ENCODE assay signal across 8 mouse cellular contexts in genomic region chr2:130667559-130667958, GRCm38 (mm10). TPM values are rescaled to one million over a fixed set of nuclear protein-coding genes. Genes with fewer than 3 reads are reported as not detected.
A peak's percentile ranks its signal among the peaks of the same experiment; 100 is the strongest.
DNase-seq lines count a peak whose midpoint lies in the region; ATAC-seq lines count a peak whose summit lies in the region.

TSS of gene Itpa (plus strand) at chr2:130667610.

- peaks cover 31% of the 10 kb centered on the region for H3K36me3 ChIP-seq in forebrain, embryonic 10.5 days (replicated peaks)
- peaks cover 13% of the 10 kb centered on the region; the same call in 1 of the 2 replicates for H3K36me3 ChIP-seq in heart, embryonic 15.5 days
- H3K36me3 ChIP-seq in liver, embryonic 15.5 days (replicated peaks): peaks cover 28% of the 10 kb centered on the region
- H3K36me3 ChIP-seq in neural tube, embryonic 12.5 days: peaks cover 18% of the 10 kb centered on the region

- H3K4me2 ChIP-seq in heart, embryonic 15.5 days: peak within 1 kb of the TSS; percentile 90
- H3K4me2 ChIP-seq in liver, embryonic 15.5 days: peak within 1 kb of the TSS; percentile 75
- peak within 1 kb of the TSS; percentile 88 for H3K4me2 ChIP-seq in neural tube, embryonic 12.5 days (replicated peaks)

- H3K9ac ChIP-seq in heart, embryonic 15.5 days: peak within 1 kb of the TSS; percentile 67
- H3K9ac ChIP-seq in liver, embryonic 15.5 days: peak within 1 kb of the TSS; percentile 73
- H3K9ac ChIP-seq in neural tube, embryonic 12.5 days: peak within 1 kb of the TSS; percentile 73

- under 1% methylated on average over 31 of the region's 31 CpGs for WGBS in forebrain, embryonic 10.5 days
- WGBS in heart, embryonic 15.5 days: under 1% methylated on average over 31 of the region's 31 CpGs
- under 1% methylated on average over 31 of the region's 31 CpGs for WGBS in liver, embryonic 15.5 days (ENCODE audit: insufficient replicate concordance)
- WGBS in neural tube, embryonic 12.5 days: under 1% methylated on average over 31 of the region's 31 CpGs

- H3K4me1 ChIP-seq in forebrain, embryonic 10.5 days: peaks cover 48% of the 10 kb centered on the region
- H3K4me1 ChIP-seq in heart, embryonic 15.5 days (replicated peaks): peaks cover 19% of the 10 kb centered on the region
- peaks cover 62% of the 10 kb centered on the region for H3K4me1 ChIP-seq in liver, embryonic 15.5 days (replicated peaks)
- peaks cover 28% of the 10 kb centered on the region for H3K4me1 ChIP-seq in neural tube, embryonic 12.5 days

- no peaks in the 10 kb centered on the region for H3K27me3 ChIP-seq in forebrain, embryonic 10.5 days (ENCODE audit: poor library complexity, severe bottlenecking)
- H3K27me3 ChIP-seq in heart, embryonic 15.5 days: no peaks in the 10 kb centered on the region
- H3K27me3 ChIP-seq in liver, embryonic 15.5 days: no peaks in the 10 kb centered on the region
- H3K27me3 ChIP-seq in neural tube, embryonic 12.5 days (replicated peaks): no peaks in the 10 kb centered on the region

- H3K27ac ChIP-seq in forebrain, embryonic 10.5 days: peak within 1 kb of the TSS; percentile 90
- H3K27ac ChIP-seq in heart, embryonic 15.5 days: peak within 1 kb of the TSS; percentile 83
- peak within 1 kb of the TSS; percentile 85 for H3K27ac ChIP-seq in liver, embryonic 15.5 days (replicated peaks)
- peak within 1 kb of the TSS; percentile 68; the same call in 1 of the 2 replicates for H3K27ac ChIP-seq in neural tube, embryonic 12.5 days

- peak within 1 kb of the TSS; percentile 82 for H3K4me3 ChIP-seq in forebrain, embryonic 10.5 days
- peak within 1 kb of the TSS; percentile 77 for H3K4me3 ChIP-seq in heart, embryonic 15.5 days
- peak within 1 kb of the TSS; percentile 85 for H3K4me3 ChIP-seq in liver, embryonic 15.5 days (replicated peaks)
- peak within 1 kb of the TSS; percentile 63 for H3K4me3 ChIP-seq in neural tube, embryonic 12.5 days

- no peaks in the 10 kb centered on the region for H3K9me3 ChIP-seq in forebrain, embryonic 10.5 days
- no peaks in the 10 kb centered on the region for H3K9me3 ChIP-seq in heart, embryonic 15.5 days (replicated peaks)
- H3K9me3 ChIP-seq in liver, embryonic 15.5 days (replicated peaks): no peaks in the 10 kb centered on the region
- H3K9me3 ChIP-seq in neural tube, embryonic 12.5 days: no peaks in the 10 kb centered on the region

- DNase-seq in CD8-positive naive resting alpha-beta T cell, adult 2 months (ENCODE audit: low read depth in 2 of 2, low spot score in 2 of 2): peak; percentile 75 to 79
- peak; percentile 80 for DNase-seq in c-Kit-negative CD71-positive TER-119-positive erythroid progenitor cells, embryonic 14.5 days (ENCODE audit: low read depth, low spot score)
- DNase-seq in forebrain, embryonic 10.5 days (ENCODE audit: extremely low spot score, low spot score): peak; percentile 90
- peak; percentile 90 to 92 for DNase-seq in kidney, postnatal 36 days
- peak; percentile 89 for DNase-seq in telencephalon, adult 2 months (ENCODE audit: low read depth, low spot score)

- peak; percentile 58 for ATAC-seq in heart, embryonic 15.5 days (replicated peaks; ENCODE audit: insufficient number of reproducible peaks, insufficient read depth, low FRiP score, low read depth)
- ATAC-seq in liver, embryonic 15.5 days (ENCODE audit: insufficient read depth): peak; percentile 64
- peak; percentile 54 for ATAC-seq in neural tube, embryonic 12.5 days (ENCODE audit: low FRiP score, low read depth)

RNA-seq across cellular contexts. Expression of gene Itpa, which starts in this region (rescaled TPM):
- polyA plus RNA-seq in forebrain, embryonic 10.5 days (2016; fragmentation: Nextera tagmentation; extraction: Ambion mirVana): 154 and 156 TPM in 2 replicates
- 74.3 and 77.9 TPM in 2 replicates for polyA plus RNA-seq in heart, embryonic 15.5 days (2015; fragmentation: Nextera tagmentation; extraction: Ambion mirVana)
- 41.0 and 44.8 TPM in 2 replicates for polyA plus RNA-seq in liver, embryonic 15.5 days (2015; fragmentation: Nextera tagmentation; extraction: Ambion mirVana)
- 138 and 142 TPM in 2 replicates for polyA plus RNA-seq in neural tube, embryonic 12.5 days (2016; fragmentation: Nextera tagmentation; extraction: Ambion mirVana)

Comparison
In these comparisons a context has a peak if more than half of its experiments do, and no peak if none do; other contexts are left out.
1. Peak in every context shown above with its lines: DNase-seq, ATAC-seq, H3K4me3 ChIP-seq and H3K27ac ChIP-seq.